Mouse (Mus musculus): ENCODE measurements at regions not wholly inside any gene's neighbourhood (a gene's known extent, or its start where the extent isn't known, plus 50 kb on each side); places are given as distances from the start of the nearest gene placed in this dataset.

GRCm38 (mm10) chr10:93361654-93362195 is 50.8 kb upstream of the Elk3 start:
- peak; percentile 66 to 67 for DNase-seq

GRCm38 (mm10) chr10:93364108-93364793 is 53.3 kb upstream of the Elk3 start:
- DNase-seq: no peak

DNA sequence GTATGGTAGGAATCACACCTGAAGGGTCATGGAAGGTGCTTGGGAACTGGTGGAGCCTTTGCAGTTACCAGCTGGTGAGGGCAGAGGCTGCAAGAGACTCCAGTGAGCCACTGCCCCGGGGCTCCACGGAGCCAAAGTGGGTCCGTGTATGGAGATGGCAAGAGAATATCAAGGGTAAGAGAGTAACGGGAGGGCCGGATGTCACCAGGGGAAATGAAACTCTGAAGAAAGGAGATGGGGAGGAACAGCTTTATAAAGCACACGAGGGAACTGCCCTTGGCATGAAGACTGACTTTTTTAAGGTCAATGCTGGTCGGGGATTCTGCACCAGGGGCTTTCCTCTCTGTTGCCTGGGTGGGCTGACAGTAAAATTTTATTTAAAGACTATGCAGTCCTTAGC is 53.9 kb upstream of the Elk3 start:
- DNase-seq: no peak

- DNase-seq: no peak
These were observed 54.4 kb upstream of the Elk3 start for GRCm38 (mm10) chr10:93365318-93365717.

GRCm38 (mm10) chr10:93365824-93366223 is 54.9 kb upstream of the Elk3 start:
- no peak for DNase-seq

- DNase-seq: no peak
These were observed 58.8 kb upstream of the Elk3 start for GRCm38 (mm10) chr10:93369737-93370136.

DNA sequence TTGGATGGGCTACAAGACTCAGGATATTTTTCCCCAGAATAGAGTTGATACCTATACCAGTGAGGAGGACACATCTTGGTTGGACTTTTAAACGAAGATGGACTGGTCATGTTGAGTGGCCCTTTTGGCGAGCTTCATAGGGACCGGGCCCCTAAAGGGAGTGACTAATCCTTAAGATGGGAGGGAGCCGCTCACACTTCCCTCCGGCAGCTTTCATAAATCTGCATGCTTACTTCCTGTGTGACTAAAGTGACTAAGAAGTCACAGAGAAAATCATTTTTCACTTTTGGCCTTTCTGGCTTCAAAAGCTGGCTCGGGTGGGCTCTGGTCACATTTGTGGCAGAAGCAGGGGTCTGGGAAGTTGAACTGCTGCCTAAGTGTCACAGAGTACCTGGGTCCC is 59.4 kb upstream of the Elk3 start:
- DNase-seq: no peak

DNA sequence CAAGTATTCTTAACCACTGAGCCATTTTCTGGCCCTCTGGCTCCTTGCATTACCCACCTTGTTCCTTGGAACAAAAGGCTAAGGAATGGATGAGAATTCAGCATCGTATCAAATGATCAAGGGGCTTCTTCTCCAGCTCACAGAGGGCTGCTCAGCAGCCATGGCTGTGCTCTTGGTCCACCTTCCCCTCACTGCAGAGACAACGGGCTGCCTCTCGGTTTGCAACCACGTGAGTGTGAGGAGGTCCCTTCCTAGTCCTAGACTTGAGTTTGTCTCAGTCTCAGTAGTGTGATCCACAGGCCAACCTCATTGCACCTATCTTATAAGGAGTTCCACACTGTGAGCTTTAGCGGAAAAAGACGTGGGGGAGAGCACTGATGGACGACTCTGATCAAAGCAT is 61.3 kb upstream of the Elk3 start:
- DNase-seq: no peak

- no peak for DNase-seq
These were observed 62.3 kb upstream of the Elk3 start for GRCm38 (mm10) chr10:93373265-93373664.

DNA sequence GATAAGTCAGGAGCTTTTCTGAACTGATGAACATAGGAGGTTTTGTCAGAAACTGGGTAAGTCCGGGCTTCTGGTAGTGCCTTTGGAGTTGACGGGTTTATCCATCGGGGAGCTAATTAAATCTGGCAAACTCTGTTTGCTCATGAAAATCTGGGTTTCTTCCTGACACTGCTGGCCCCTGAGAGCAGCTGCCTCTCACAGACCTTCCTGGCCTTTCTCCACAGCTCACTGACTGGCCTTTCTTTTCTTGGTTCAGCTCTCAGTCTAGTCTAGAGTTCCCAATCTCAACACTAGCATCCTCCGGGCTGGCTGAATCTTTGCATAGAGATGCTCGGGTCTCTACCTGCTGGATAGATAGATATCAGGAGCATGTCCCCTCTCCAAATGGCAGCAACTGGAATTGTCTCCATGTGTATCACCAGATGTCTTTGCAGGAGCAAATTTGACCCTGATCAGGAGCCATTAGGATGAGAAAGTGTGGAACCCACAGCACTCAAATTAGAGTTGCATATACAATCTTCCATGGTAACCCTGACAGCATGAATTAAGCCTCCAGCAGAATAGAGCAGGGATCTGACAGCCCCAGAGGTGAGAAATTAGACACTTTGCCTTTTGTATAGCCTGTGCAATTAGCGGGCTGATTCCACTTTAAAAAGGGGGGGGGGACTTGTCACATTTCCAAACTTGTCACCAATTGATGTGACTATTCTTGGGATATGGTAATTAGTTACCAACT is 63.2 kb upstream of the Elk3 start:
- peak; percentile 16 to 39 for DNase-seq

DNA sequence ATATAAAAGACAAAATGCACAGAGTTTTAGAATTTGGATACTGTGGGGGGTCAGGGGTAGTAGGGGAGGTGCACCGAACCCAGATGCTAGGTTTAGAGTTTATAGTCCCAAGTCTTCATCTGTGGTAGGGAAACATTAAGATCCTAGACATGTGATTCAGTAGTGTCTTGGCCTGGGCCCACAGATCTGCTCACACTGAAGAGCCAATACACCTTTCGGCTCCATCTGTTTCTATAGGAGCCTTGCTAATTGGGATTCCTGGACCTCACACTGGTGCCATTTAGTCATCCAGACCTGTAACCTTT is 63.7 kb upstream of the Elk3 start:
- peak; percentile 30 to 43 for DNase-seq

DNA sequence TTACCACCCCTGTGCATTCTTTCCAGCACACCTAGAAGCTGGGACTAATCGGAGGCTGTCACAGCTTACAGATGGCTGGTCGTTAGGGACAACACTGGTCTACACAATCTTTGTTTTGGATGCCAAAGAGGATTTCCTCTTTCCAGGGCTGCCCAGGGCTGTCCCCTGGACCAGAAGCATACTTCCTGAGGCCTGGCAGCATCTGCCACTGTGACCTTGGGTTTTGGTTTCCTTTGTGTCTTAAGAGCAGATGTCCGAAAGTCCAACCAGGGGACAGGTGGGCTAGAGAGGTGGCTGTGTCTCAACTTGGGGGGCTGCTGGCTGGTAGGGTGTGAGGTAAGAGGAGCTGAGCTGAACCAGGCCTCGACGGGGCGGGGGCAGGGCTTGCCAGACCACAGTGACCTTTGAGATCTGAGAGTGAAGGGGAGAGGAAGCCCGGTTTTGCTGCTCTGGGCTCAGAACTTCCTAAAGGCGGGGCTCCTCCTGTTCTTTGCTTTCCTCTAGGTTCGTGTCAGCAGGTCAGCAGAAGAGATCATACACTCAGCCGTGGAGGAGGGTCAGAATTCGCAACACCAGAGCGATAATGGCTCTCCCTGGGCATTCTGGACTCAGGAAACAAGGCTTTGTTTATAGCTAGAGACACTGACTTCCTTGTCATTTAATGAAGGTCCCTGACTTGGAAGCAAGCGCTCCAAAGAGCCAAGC is 64.2 kb upstream of the Elk3 start:
- peak; percentile 25 to 33 for DNase-seq

GRCm38 (mm10) chr10:93375771-93376170 is 64.8 kb upstream of the Elk3 start:
- DNase-seq: no peak

GRCm38 (mm10) chr10:93376457-93376941 is 65.6 kb upstream of the Elk3 start:
- DNase-seq: no peak

GRCm38 (mm10) chr10:93389276-93389675 is 63.9 kb upstream of the Lta4h start:
- DNase-seq: no peak

DNA sequence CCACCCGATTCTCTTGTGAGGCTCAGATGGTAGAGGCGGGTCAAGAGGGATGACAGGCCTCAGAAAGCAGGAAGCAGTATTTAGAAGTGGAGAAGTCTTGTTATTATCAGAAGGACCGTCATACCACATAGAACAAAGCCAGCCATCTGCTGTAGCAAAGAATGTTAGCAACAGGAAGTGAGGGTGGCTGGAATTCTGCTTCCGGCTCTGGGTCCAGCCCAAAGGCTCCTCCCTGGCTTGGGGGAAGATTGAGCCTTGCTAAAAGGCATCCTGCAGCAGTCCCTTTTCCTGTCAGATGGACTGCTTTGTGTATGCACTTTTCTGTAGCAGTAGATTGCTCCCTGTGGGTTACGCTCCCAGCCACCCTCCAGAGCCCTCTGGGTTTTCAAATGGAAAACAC is 61.9 kb upstream of the Lta4h start:
- no peak for DNase-seq

GRCm38 (mm10) chr10:93393902-93394301 is 59.3 kb upstream of the Lta4h start:
- no peak for DNase-seq

DNA sequence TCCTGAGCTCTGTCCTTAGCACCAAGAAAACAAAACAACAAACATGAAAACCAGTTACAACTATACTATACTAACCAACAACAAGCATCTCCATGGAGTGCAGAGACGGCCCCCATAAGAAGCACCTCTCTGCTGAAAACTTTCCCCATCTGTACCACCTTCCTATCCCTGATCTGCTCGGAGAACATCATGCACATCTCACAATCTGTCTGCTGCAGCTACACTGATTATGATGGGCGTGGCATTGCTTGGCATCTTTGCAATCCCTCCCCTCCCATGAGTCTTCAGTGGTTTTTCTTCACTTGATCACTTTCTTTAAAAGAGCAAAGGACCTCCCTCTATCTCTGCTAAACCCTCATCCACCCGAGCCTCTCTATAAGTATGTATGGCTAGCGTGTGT is 55.5 kb upstream of the Lta4h start:
- no peak for DNase-seq

GRCm38 (mm10) chr10:93398531-93399320 is 54.5 kb upstream of the Lta4h start:
- no peak for DNase-seq

- no peak for DNase-seq
These were observed 50.3 kb upstream of the Lta4h start for GRCm38 (mm10) chr10:93402689-93403509.

Measured in cerebellum, postnatal 10 days (tissue).